ENCODE assay signal across 8 mouse cellular contexts in genomic region chr17:34187261-34187916, GRCm38 (mm10). TPM values are rescaled to one million over a fixed set of nuclear protein-coding genes. Genes with fewer than 3 reads are reported as not detected.
DNase-seq lines count a peak whose midpoint lies in the region; ATAC-seq lines count a peak whose summit lies in the region.

Gene Tap1, plus strand, starts transcription at chr17:34187553.
Gene Psmb9, minus strand, starts transcription at chr17:34187764.

- H3K9me3 ChIP-seq in heart, embryonic 13.5 days: no peaks in the 10 kb centered on the region
- H3K9me3 ChIP-seq in liver, embryonic 12.5 days (replicated peaks): no peaks in the 10 kb centered on the region
- no peaks in the 10 kb centered on the region for H3K9me3 ChIP-seq in stomach, embryonic 15.5 days

- peak within 1 kb of the TSS; percentile 78 for H3K4me3 ChIP-seq in brown adipose tissue, adult 24 weeks (ENCODE audit: insufficient read depth, low read depth, low read length)
- H3K4me3 ChIP-seq in heart, embryonic 13.5 days: peak within 1 kb of the TSS; percentile 60
- H3K4me3 ChIP-seq in liver, embryonic 12.5 days: peak within 1 kb of the TSS; percentile 60
- H3K4me3 ChIP-seq in stomach, embryonic 15.5 days (replicated peaks): peak within 1 kb of the TSS; percentile 54

- DNase-seq in CD4-positive, CD25-positive, alpha-beta regulatory T cell, adult 2 months (ENCODE audit: low read depth, low spot score): peak; percentile 100
- DNase-seq in fat pad, adult 2 months (ENCODE audit: extremely low read depth, low read depth, low spot score): peak; percentile 43
- peak; percentile 100 for DNase-seq in kidney, postnatal 10 days
- peak; percentile 98 for DNase-seq in natural killer cell, adult 2 months (ENCODE audit: low spot score in 2 of 2)

- peak; percentile 78 for ATAC-seq in heart, embryonic 13.5 days (ENCODE audit: extremely low read depth, insufficient number of reproducible peaks, low FRiP score, low TSS enrichment)
- peak; percentile 87 for ATAC-seq in liver, embryonic 12.5 days
- ATAC-seq in stomach, embryonic 15.5 days (ENCODE audit: insufficient read depth, low FRiP score, low read depth): peak; percentile 95

- peak within 1 kb of the TSS; percentile 95 for H3K4me2 ChIP-seq in heart, embryonic 13.5 days
- peak within 1 kb of the TSS; percentile 88 for H3K4me2 ChIP-seq in liver, embryonic 12.5 days
- peak within 1 kb of the TSS; percentile 98 for H3K4me2 ChIP-seq in stomach, embryonic 15.5 days

- no peaks in the 10 kb centered on the region for H3K36me3 ChIP-seq in heart, embryonic 13.5 days
- no peaks in the 10 kb centered on the region for H3K36me3 ChIP-seq in liver, embryonic 12.5 days
- H3K36me3 ChIP-seq in stomach, embryonic 15.5 days: no peaks in the 10 kb centered on the region

- peak within 1 kb of the TSS; percentile 83 for H3K9ac ChIP-seq in heart, embryonic 13.5 days
- peak within 1 kb of the TSS; percentile 62 for H3K9ac ChIP-seq in liver, embryonic 12.5 days
- H3K9ac ChIP-seq in stomach, embryonic 15.5 days: peak within 1 kb of the TSS; percentile 56

- peaks cover 94% of the 10 kb centered on the region for H3K27me3 ChIP-seq in heart, embryonic 13.5 days (replicated peaks)
- peaks cover 90% of the 10 kb centered on the region for H3K27me3 ChIP-seq in liver, embryonic 12.5 days (replicated peaks)
- peaks cover 17% of the 10 kb centered on the region for H3K27me3 ChIP-seq in stomach, embryonic 15.5 days (replicated peaks)

- H3K27ac ChIP-seq in brown adipose tissue, adult 24 weeks (replicated peaks; ENCODE audit: low read depth, low read length): peak within 1 kb of the TSS; percentile 90
- H3K27ac ChIP-seq in heart, embryonic 13.5 days (replicated peaks): no peak within 1 kb of the TSS; the same call in 1 of the 2 replicates
- no peak within 1 kb of the TSS for H3K27ac ChIP-seq in liver, embryonic 12.5 days
- H3K27ac ChIP-seq in stomach, embryonic 15.5 days: peak within 1 kb of the TSS; percentile 87

- H3K4me1 ChIP-seq in brown adipose tissue, adult 24 weeks (ENCODE audit: control insufficient read depth, insufficient read depth, insufficient read length, low read length): peaks cover 5% of the 10 kb centered on the region; the same call in 1 of the 2 replicates
- peaks cover 17% of the 10 kb centered on the region for H3K4me1 ChIP-seq in heart, embryonic 13.5 days
- peaks cover 25% of the 10 kb centered on the region for H3K4me1 ChIP-seq in liver, embryonic 12.5 days
- H3K4me1 ChIP-seq in stomach, embryonic 15.5 days: peaks cover 16% of the 10 kb centered on the region

- under 1% methylated on average over 46 of the region's 46 CpGs for WGBS in heart, embryonic 13.5 days
- under 1% methylated on average over 46 of the region's 46 CpGs for WGBS in liver, embryonic 12.5 days (ENCODE audit: insufficient replicate concordance)
- WGBS in stomach, embryonic 15.5 days: under 1% methylated on average over 46 of the region's 46 CpGs

RNA-seq across cellular contexts. Expression of gene Tap1, which starts in this region (rescaled TPM):
- 5.5 and 6.9 TPM in 2 replicates for polyA plus RNA-seq in brown adipose tissue, adult 24 weeks (2012; ENCODE audit: insufficient read depth, insufficient read length, missing spikeins)
- 1.4 and 1.6 TPM in 2 replicates for polyA plus RNA-seq in heart, embryonic 13.5 days (2015; fragmentation: Nextera tagmentation; extraction: Ambion mirVana)
- polyA plus RNA-seq in liver, embryonic 12.5 days (2016; fragmentation: Nextera tagmentation; extraction: Ambion mirVana): 2.3 and 2.6 TPM in 2 replicates
- polyA plus RNA-seq in stomach, embryonic 15.5 days (2015; fragmentation: Nextera tagmentation; extraction: Ambion mirVana): 7.5 and 7.7 TPM in 2 replicates

RNA-seq across cellular contexts. Expression of gene Psmb9, which starts in this region (rescaled TPM):
- 17.4 and 34.6 TPM in 2 replicates for polyA plus RNA-seq in brown adipose tissue, adult 24 weeks (2012; ENCODE audit: insufficient read depth, insufficient read length, missing spikeins)
- polyA plus RNA-seq in heart, embryonic 13.5 days (2015; fragmentation: Nextera tagmentation; extraction: Ambion mirVana): 1.7 and 2.1 TPM in 2 replicates
- 4.5 and 5.0 TPM in 2 replicates for polyA plus RNA-seq in liver, embryonic 12.5 days (2016; fragmentation: Nextera tagmentation; extraction: Ambion mirVana)
- 7.9 and 8.1 TPM in 2 replicates for polyA plus RNA-seq in stomach, embryonic 15.5 days (2015; fragmentation: Nextera tagmentation; extraction: Ambion mirVana)

Comparison
In these comparisons a context has a peak if more than half of its experiments do, and no peak if none do; other contexts are left out.
1. DNase-seq: peak in every context shown above with its lines; median percentile 100 in CD4-positive, CD25-positive, alpha-beta regulatory T cell, adult 2 months; 100 in kidney, postnatal 10 days; 98 in natural killer cell, adult 2 months; 43 in fat pad, adult 2 months.
2. H3K27ac ChIP-seq: peak in brown adipose tissue, adult 24 weeks (single experiment) and stomach, embryonic 15.5 days (single experiment); none in heart, embryonic 13.5 days (single experiment) and liver, embryonic 12.5 days (single experiment).
3. Peak in every context shown above with its lines, with median percentiles within 50 percentile points of each other: H3K4me3 ChIP-seq, ATAC-seq, H3K4me2 ChIP-seq and H3K9ac ChIP-seq.